Mouse (Mus musculus) Patski (cell line): ENCODE measurements at regions not wholly inside any gene's neighbourhood (a gene's known extent, or its start where the extent isn't known, plus 50 kb on each side); places are given as distances from the start of the nearest gene placed in this dataset.

Source experiments
- ATAC-seq: fragments of 100-300 bp; one replicate; pipeline ENCODE4 v1.8.0; 2021
- CTCF ChIA-PET: fragments of 350-600 bp; sonication (Branson Sonifier 250); formaldehyde crosslinking; loops from one replicate; lab custom pipeline; 2022; ENCODE audit warnings: inconsistent platforms; lab: Charles Lee
- POLR2A ChIA-PET: fragments of 350-600 bp; sonication (Branson Sonifier 250); formaldehyde crosslinking; loops from one replicate; lab custom pipeline; 2022; ENCODE audit warnings: antibody characterized with exemption, inconsistent platforms; lab: Charles Lee
- DNase-seq: peaks from one replicate; pipeline ENCODE4 v3.0.0-alpha.2; 2011; ENCODE audit warnings: low read depth, low spot score
- H3K27me3 ChIP-seq: fragments of 371-371 bp; one replicate; pipeline ENCODE4 v1.5.1; 2021
- CTCF ChIP-seq: fragments of 100-300 bp; IDR thresholded peaks from one replicate; pipeline ENCODE4 v1.5.1; 2021
- in situ Hi-C: fragments of 300-500 bp; cut with MboI; formaldehyde crosslinking; loops from 3 replicates; pipeline ENCODE4 v1.11.1; 2018; ENCODE audit warnings: low pct_unique_long_range_greater_than_20kb, mixed read lengths

DNA sequence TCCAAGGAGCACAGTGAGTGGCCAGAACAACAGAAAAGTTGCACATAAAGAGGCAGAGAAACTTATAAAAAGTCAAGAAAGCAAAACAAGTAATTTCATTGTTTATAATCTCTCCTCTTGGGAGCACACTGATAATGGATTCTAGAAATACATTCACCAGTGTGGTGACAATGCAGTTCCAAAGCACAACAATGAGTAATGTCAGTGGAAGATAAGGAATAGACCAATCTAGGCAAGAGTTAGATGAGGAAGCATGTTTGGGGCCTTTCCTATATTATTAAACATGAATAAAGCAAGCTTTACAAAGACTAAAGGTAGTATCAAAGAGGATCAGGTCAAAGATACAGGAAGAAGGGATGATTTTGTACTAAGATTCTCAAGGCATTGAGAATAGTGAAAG is 408.9 kb upstream of the N6amt1 start:
- ATAC-seq (no peak), DNase-seq (no peak)
- ChIA-PET POLR2A (no interaction called here), CTCF (interaction anchor here (3.0 kb wide), 1 partner anchor 15 kb away, joined by 8 read pairs; no protein-coding TSS in a partner anchor)
- no peak for TF ChIP-seq CTCF
- H3K27me3 ChIP-seq: no peaks in the 10 kb centered on the region
- in situ Hi-C loops: no loop called here

DNA sequence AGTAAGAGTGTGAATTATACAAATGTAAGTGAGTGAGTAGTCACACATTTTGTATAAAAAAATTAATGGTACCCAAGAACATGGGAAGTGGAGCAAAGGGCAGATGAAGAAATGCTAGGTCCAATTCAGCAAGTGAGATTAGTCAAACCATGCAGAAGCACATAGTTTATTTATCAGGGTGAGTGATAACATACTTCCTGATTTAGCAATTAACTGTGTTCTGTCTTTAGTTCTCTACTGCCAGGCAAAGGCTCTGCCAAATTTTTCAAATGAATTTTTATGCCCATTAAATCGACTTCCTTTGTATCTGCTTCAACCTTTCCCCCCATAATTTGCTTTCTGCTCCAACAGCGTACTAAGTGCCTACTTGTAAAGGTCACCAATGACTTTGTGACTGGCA is 419.0 kb upstream of the N6amt1 start:
- TF ChIP-seq CTCF: no peak
- ATAC-seq (no peak), DNase-seq (no peak)
- no peaks in the 10 kb centered on the region for H3K27me3 ChIP-seq
- ChIA-PET CTCF (interaction anchor here (1.2 kb wide), 1 partner anchor 47 kb away, joined by 3 read pairs; no protein-coding TSS in a partner anchor), POLR2A (no interaction called here)
- in situ Hi-C loops: no loop called here

DNA sequence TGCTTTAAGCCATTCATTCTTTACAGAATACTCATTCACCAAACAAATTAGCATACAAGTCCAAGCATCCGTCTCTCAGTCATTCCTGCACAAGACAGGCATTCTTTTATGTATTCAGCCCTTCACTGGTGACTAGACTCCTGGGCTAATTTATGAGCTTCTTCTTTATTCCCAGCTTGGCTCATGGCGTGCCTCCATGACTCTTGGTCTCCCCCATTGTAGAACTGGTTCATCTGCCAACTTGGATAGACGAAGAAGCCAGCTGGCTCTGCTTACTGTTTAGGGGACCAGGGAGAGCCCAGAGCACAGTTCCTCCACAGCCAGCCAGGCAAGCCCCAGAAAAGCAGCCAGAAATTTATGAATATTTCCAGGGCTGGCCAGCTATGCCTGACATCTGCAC is 421.2 kb upstream of the N6amt1 start:
- CTCF ChIA-PET: no interaction called here
- TF ChIP-seq CTCF: no peak
- ATAC-seq: no peak
- POLR2A ChIA-PET: interaction anchor here (0.5 kb wide), 1 partner anchor 873 kb away, joined by 3 read pairs; no protein-coding TSS in a partner anchor
- DNase-seq: peak; percentile 10
- no peaks in the 10 kb centered on the region for H3K27me3 ChIP-seq
- in situ Hi-C loops: no loop called here

DNA sequence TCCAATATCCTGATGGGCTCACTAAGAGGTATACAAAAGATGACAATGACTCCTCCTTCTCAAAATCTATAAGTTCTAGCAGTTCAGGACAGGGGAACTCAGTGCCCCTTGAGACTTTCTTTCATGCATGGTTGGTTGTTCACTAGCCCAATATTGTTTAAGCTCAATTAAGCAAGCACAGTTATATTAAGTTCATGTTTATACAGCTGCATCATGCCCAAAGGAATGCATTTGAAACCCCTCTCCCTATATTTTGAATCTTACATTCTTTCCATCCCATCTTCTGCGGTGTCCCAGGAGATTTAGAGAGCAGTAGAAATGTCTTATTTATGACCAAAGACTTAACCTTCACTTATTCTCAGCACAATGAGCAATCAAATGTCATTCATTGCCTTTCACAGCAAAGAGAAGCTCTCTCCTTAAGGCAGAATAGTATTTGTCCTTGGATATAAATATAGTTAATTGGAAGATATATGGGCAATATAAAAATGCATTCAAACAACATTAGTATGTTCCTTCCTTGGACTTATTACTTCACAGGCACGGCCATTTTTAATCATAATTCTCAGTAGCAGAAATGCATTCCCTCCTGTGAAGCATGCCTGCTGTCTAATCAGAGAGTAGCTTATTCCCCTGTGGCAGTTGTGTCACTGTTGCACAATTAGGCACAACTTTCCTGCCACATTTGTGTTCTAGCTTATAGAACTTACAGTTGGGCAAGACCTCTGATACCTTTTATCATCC is 455.8 kb upstream of the N6amt1 start:
- ATAC-seq (no peak), DNase-seq (no peak)
- H3K27me3 ChIP-seq: no peaks in the 10 kb centered on the region
- POLR2A ChIA-PET: no interaction called here
- TF ChIP-seq CTCF: no peak
- CTCF ChIA-PET: interaction anchor here (1.2 to 1.4 kb wide), 2 partner anchors 10 to 137 kb away, joined by 3 to 6 read pairs; no protein-coding TSS in a partner anchor
- in situ Hi-C loops: no loop called here

DNA sequence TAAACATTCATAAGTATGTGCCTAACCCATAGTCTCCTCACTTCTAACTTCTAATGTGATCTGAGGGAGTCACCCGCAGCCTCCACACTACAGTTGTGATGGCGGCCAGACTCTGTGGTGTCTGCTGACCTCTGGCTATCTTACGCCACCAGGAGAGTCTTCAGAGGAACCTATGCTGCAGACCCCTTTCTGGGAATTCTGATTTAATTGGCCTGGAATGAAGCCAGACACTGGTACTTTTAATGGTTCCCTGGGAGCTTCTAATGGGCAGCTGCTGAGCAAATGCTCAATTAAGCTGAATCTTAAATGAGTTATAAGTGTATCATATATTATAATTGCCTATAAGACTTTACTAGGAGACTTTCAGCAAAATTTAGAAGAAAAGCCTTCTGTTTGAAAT is 459.0 kb upstream of the N6amt1 start:
- no peaks in the 10 kb centered on the region for H3K27me3 ChIP-seq
- in situ Hi-C loops: loop anchor here (5.0 kb wide), 1 partner anchor 347 kb away; no protein-coding TSS in a partner anchor
- ChIA-PET CTCF (no interaction called here), POLR2A (no interaction called here)
- no peak for ATAC-seq
- no peak for DNase-seq
- TF ChIP-seq CTCF: no peak

DNA sequence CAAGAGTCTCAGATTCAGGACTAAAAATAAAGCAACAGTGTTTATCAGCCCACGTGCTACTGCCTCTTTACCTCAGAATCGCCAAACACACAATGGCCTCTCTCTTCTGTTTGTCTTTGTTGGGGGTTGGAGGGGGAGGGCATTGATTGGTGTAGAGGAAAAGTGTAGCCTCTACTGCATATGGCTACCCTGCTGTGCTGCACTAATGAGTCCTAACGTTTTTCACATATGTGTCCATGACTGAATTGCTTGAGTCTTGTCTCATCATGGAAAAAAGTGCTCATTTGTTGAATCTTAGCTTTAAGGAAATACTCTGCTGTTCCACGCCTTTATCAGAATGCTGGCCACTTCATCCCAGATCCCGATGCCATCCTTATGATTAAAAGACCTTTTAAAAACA is 459.7 kb upstream of the N6amt1 start:
- CTCF ChIA-PET: no interaction called here
- in situ Hi-C loops: loop anchor here (5.0 kb wide), 1 partner anchor 348 kb away; no protein-coding TSS in a partner anchor
- DNase-seq (no peak), ATAC-seq (no peak)
- no peaks in the 10 kb centered on the region for H3K27me3 ChIP-seq
- no peak for TF ChIP-seq CTCF
- POLR2A ChIA-PET: no interaction called here

DNA sequence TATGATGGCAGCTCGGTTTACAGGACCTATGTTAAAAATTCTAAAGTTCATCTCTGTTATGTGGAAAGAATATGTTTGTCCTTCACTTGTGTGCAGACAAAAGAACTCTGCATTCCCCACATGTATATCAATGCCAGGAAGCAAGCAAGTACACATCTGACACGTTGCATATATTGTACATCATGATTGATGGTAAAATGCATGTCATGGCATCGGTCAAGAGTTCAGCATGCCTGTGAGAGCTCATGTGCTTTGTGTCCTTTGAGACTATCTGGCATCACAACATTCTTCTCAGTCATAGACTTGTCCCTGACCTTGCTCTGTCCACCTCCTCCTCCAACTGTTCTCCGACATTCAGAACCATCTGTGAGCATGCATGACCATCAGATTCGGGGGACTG is 465.6 kb upstream of the N6amt1 start:
- in situ Hi-C loops: loop anchor here (10.0 kb wide), 1 partner anchor 506 kb away; no protein-coding TSS in a partner anchor
- H3K27me3 ChIP-seq: no peaks in the 10 kb centered on the region
- ATAC-seq (no peak), DNase-seq (no peak)
- CTCF ChIA-PET: interaction anchor here (1.2 to 1.8 kb wide), 2 partner anchors 10 to 47 kb away, joined by 3 to 6 read pairs; no protein-coding TSS in a partner anchor
- POLR2A ChIA-PET: no interaction called here
- TF ChIP-seq CTCF: no peak

DNA sequence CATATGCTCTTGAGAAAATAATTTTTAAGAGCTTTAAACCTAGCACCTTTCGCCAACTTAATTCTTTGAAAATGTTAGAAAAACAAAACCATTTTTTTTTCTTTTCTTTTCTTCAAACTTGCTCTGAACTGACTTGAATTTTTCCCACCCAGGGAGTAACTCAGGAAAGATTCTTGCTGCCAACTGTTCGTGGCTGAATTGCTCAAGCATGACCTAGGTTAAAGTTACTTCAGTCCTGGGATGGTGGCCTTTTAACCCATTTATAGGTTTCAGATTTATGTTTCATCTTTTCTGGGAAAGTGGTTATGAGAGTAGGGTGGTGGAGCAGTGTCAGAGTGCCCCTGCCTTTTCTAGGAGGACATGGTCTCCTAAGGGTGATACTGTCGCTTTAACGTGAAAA is 466.4 kb upstream of the N6amt1 start:
- POLR2A ChIA-PET: no interaction called here
- CTCF ChIA-PET: interaction anchor here (1.2 to 1.8 kb wide), 2 partner anchors 11 to 48 kb away, joined by 3 to 6 read pairs; no protein-coding TSS in a partner anchor
- DNase-seq (no peak), ATAC-seq (no peak)
- in situ Hi-C loops: loop anchor here (10.0 kb wide), 1 partner anchor 507 kb away; no protein-coding TSS in a partner anchor
- no peaks in the 10 kb centered on the region for H3K27me3 ChIP-seq
- TF ChIP-seq CTCF: no peak

DNA sequence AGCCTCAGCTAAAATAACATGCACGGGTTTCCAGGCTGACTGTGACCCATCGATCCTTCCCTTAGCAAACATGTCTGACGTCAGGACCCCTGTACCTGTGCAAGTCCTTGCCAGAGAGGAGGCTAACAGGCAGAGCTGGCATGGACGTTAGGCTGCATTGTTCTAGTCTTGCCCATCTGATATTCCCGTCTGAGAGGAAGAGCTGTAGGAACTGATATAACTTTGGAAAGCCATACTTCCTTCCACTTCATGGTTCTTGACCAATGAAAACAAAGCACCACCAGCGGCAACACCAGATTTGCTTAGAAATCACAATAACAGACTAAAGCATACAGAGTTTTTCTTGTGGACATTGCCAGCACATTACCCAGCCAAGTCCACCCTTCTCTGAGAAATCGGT is 470.1 kb upstream of the N6amt1 start:
- ChIA-PET CTCF (interaction anchor here (2.0 to 6.4 kb wide), 3 partner anchors 238 to 1076 kb away, joined by 5 to 31 read pairs (median 10); no protein-coding TSS in a partner anchor), POLR2A (no interaction called here)
- no peaks in the 10 kb centered on the region for H3K27me3 ChIP-seq
- no peak for DNase-seq
- no peak for TF ChIP-seq CTCF
- ATAC-seq: no peak
- in situ Hi-C loops: loop anchor here (5.0 to 10.0 kb wide), 4 partner anchors 237 to 1077 kb away; no protein-coding TSS in a partner anchor

DNA sequence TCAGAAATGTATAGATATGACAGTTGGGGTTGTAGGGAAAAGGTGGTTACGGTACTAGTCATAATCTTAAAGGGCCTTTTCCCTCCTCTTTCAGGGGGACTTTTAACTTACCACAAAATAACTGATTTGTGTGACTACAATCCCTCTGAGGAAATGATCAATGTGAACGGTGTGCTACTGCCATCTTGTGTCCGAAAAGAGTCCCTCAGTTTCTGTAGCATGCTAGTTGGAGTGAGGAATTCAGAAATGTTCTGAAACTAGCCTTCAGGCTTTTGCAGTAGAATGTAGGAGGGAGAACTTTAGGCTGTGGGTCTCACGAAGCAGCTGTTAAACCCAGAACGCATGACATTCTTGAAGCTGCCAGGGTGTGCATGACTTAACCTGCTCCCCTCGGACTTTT is 471.5 kb upstream of the N6amt1 start:
- CTCF ChIA-PET: interaction anchor here (1.2 to 6.4 kb wide), 5 partner anchors 71 to 1075 kb away, joined by 4 to 31 read pairs (median 6); no protein-coding TSS in a partner anchor
- H3K27me3 ChIP-seq: no peaks in the 10 kb centered on the region
- DNase-seq: peak; percentile 62
- in situ Hi-C loops: loop anchor here (5.0 to 10.0 kb wide), 4 partner anchors 235 to 1075 kb away; no protein-coding TSS in a partner anchor
- TF ChIP-seq CTCF: peak; percentile 83
- peak; percentile 54 for ATAC-seq
- POLR2A ChIA-PET: interaction anchor here (0.7 kb wide), 1 partner anchor 1074 kb away, joined by 3 read pairs; no protein-coding TSS in a partner anchor
